Mouse (Mus musculus): ENCODE measurements around the gene Il9r.

DNA sequence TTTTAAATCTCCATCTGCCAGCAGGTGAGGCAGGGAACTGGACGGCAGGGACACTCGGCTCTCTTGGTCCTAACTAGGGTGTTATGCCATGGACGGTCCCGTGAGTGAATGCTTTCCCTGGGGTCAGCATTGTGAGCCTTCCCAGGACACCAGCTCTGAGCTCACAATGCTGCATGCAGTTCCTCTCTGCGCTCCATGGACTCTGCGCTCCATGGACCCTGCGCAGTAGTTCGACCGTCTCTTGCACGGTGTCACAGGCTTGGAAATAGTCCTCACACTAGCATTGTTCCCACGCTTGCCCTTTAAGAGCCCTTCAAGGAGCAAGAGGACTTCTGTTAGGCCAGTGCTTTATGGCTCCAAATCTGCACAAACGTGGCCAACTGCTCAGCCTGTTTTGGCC, 11.2 kb downstream of the Il9r start:
- TF ChIP-seq MAFK (IDR thresholded peaks at IDR 0.05; ENCODE audit: insufficient read depth, low read depth, low read length) (no peak), ZC3H11A (IDR thresholded peaks at IDR 0.05; ENCODE audit: borderline replicate concordance, low read depth, low read length) (no peak), HCFC1 (IDR thresholded peaks at IDR 0.05; ENCODE audit: borderline replicate concordance, insufficient read depth, low read length) (no peak), CHD2 (IDR thresholded peaks at IDR 0.05; ENCODE audit: low read depth, low read length) (no peak), ZNF384 (IDR thresholded peaks at IDR 0.05; ENCODE audit: low read depth, low read length) (no peak)
